Mouse (Mus musculus) CH12.LX (cell line): ENCODE data around the gene Inpp4b. TPM values are rescaled to one million over a fixed set of nuclear protein-coding genes. Genes with fewer than 3 reads are reported as not detected.

Experiments used
- DNase-seq: peaks from one replicate; pipeline ENCODE4 v3.0.0-alpha.2; 2013; ENCODE audit errors: extremely low read depth
- H3K27ac ChIP-seq: 2 replicates; pipeline ENCODE4 v1.5.1; 2012; ENCODE audit warnings: low read depth, mild to moderate bottlenecking, control low read depth, moderate library complexity; ENCODE audit not compliant: insufficient read depth
- H3K27me3 ChIP-seq: replicated peaks from 2 replicates; pipeline ENCODE3; 2012; ENCODE audit warnings: inconsistent platforms
- H3K36me3 ChIP-seq, 2 experiments: replicated peaks in 1 of 2; 2 replicates each; pipeline versions ENCODE3 to v1.6.1; 2012; ENCODE audit warnings: inconsistent platforms in 1 of 2, low read length in 1 of 2, mild to moderate bottlenecking in 1 of 2, mixed read lengths in 1 of 2, moderate library complexity in 1 of 2; ENCODE audit not compliant: control insufficient read depth in 1 of 2, insufficient read depth in 1 of 2
- H3K4me1 ChIP-seq, 2 experiments: 2 replicates each; pipeline ENCODE4 v1.6.1; 2012; ENCODE audit warnings: inconsistent platforms in 1 of 2, moderate library complexity in 1 of 2; ENCODE audit not compliant: insufficient read depth in 2 of 2, control insufficient read depth in 1 of 2
- H3K4me2 ChIP-seq: 2 replicates; pipeline ENCODE4 v1.6.1; 2012; ENCODE audit warnings: low read depth, mild to moderate bottlenecking, control low read depth; ENCODE audit not compliant: poor library complexity, insufficient read depth, severe bottlenecking
- H3K4me3 ChIP-seq, 3 experiments: fragments of 150-350 bp in 1 of 3; sonication (generic) in 1 of 3; replicated peaks in 1 of 3; 2 replicates each; pipeline versions ENCODE3 to v1.5.1; 2011 to 2012; ENCODE audit warnings: low read depth in 2 of 3, low read length in 2 of 3, mild to moderate bottlenecking in 2 of 3, moderate library complexity in 2 of 3, control low read depth in 1 of 3, improper control_type of control experiment in 1 of 3, inconsistent platforms in 1 of 3, mixed read lengths in 1 of 3; ENCODE audit not compliant: poor library complexity in 1 of 3
- H3K79me2 ChIP-seq: replicated peaks from 2 replicates; pipeline ENCODE4 v1.6.1; 2012; ENCODE audit warnings: mild to moderate bottlenecking, moderate library complexity; ENCODE audit not compliant: control insufficient read depth, poor library complexity, insufficient read depth, severe bottlenecking; ENCODE audit errors: extremely low read depth
- H3K9ac ChIP-seq: 2 replicates; pipeline ENCODE4 v1.6.1; 2012; ENCODE audit warnings: low read depth, mild to moderate bottlenecking, control low read depth, moderate library complexity; ENCODE audit not compliant: insufficient read depth
- H3K9me3 ChIP-seq: replicated peaks from 2 replicates; pipeline ENCODE3; 2012; ENCODE audit warnings: low read length, inconsistent platforms, mixed read lengths
- CHD1 ChIP-seq: IDR thresholded peaks from 2 replicates; pipeline ENCODE4 v1.6.1; 2012; ENCODE audit warnings: low read depth, low read length, improper control_type of control experiment, inconsistent platforms
- CTCF ChIP-seq, 2 experiments: IDR thresholded peaks in 1 of 2; conservative IDR thresholded peaks in 1 of 2; 2 replicates each; pipeline ENCODE4 v1.5.1; 2011 to 2012; ENCODE audit warnings: low read depth in 2 of 2, low read length in 2 of 2, improper control_type of control experiment in 1 of 2, inconsistent platforms in 1 of 2, mild to moderate bottlenecking in 1 of 2, moderate library complexity in 1 of 2
- E2F4 ChIP-seq: IDR thresholded peaks from 2 replicates; pipeline ENCODE4 v1.6.1; 2011; ENCODE audit warnings: low read depth, low read length, improper control_type of control experiment; ENCODE audit not compliant: insufficient replicate concordance
- ELF1 ChIP-seq: IDR thresholded peaks from 2 replicates; pipeline ENCODE4 v1.6.1; 2014; ENCODE audit warnings: low read depth, mild to moderate bottlenecking, inconsistent platforms, low read length, improper control_type of control experiment
- JUND ChIP-seq: conservative IDR thresholded peaks from 2 replicates; pipeline ENCODE4 v1.6.1; 2011; ENCODE audit warnings: low read depth, low read length, improper control_type of control experiment
- KAT2A ChIP-seq: IDR thresholded peaks from 2 replicates; pipeline ENCODE4 v1.6.1; 2012; ENCODE audit warnings: low read length, improper control_type of control experiment, inconsistent platforms; ENCODE audit not compliant: insufficient replicate concordance
- MAFK ChIP-seq: IDR thresholded peaks from 2 replicates; pipeline ENCODE4 v1.6.1; 2011; ENCODE audit warnings: low read length, improper control_type of control experiment; ENCODE audit not compliant: insufficient replicate concordance
- MAZ ChIP-seq: IDR thresholded peaks from 2 replicates; pipeline ENCODE4 v1.6.1; 2012; ENCODE audit warnings: low read depth, mild to moderate bottlenecking, inconsistent platforms, low read length, improper control_type of control experiment, moderate library complexity
- NELFE ChIP-seq: IDR thresholded peaks from 2 replicates; pipeline ENCODE4 v1.6.1; 2011; ENCODE audit warnings: low read depth, low read length, improper control_type of control experiment
- NRF1 ChIP-seq: IDR thresholded peaks from 2 replicates; pipeline ENCODE4 v1.6.1; 2014; ENCODE audit warnings: low read depth, mild to moderate bottlenecking, inconsistent platforms, low read length, improper control_type of control experiment, moderate library complexity
- RCOR1 ChIP-seq: conservative IDR thresholded peaks from 2 replicates; pipeline ENCODE4 v1.6.1; 2012; ENCODE audit warnings: low read depth, mild to moderate bottlenecking, inconsistent platforms, low read length, improper control_type of control experiment
- SMC3 ChIP-seq: IDR thresholded peaks from 2 replicates; pipeline ENCODE4 v1.6.1; 2011; ENCODE audit warnings: low read depth, low read length, improper control_type of control experiment
- TCF12 ChIP-seq: IDR thresholded peaks from 2 replicates; pipeline ENCODE4 v1.6.1; 2014; ENCODE audit warnings: low read depth, mild to moderate bottlenecking, inconsistent platforms, low read length, improper control_type of control experiment
- UBTF ChIP-seq: IDR thresholded peaks from 2 replicates; pipeline ENCODE4 v1.6.1; 2012; ENCODE audit warnings: low read depth, mild to moderate bottlenecking, inconsistent platforms, low read length, improper control_type of control experiment, moderate library complexity
- ZKSCAN1 ChIP-seq: IDR thresholded peaks from 2 replicates; pipeline ENCODE4 v1.6.1; 2012; ENCODE audit warnings: low read depth, inconsistent platforms, low read length, improper control_type of control experiment, borderline replicate concordance
- ZMIZ1 ChIP-seq: IDR thresholded peaks from 2 replicates; pipeline ENCODE4 v1.6.1; 2012; ENCODE audit warnings: low read depth, mild to moderate bottlenecking, inconsistent platforms, low read length, improper control_type of control experiment
- dilution Hi-C: fragments of 300-500 bp; cut with MboI; formaldehyde crosslinking; loops from 2 replicates; pipeline ENCODE4 v1.14.3; 2020; ENCODE audit warnings: low sequenced_read_pairs; ENCODE audit not compliant: extremely low pct_unique_long_range_greater_than_20kb, extremely low pct_ligation_motif_present
- in situ Hi-C: fragments of 300-500 bp; cut with MboI; formaldehyde crosslinking; loops from 3 replicates; pipeline ENCODE4 v1.14.3; 2019; ENCODE audit warnings: low sequenced_read_pairs, low pct_ligation_motif_present, low pct_unique_long_range_greater_than_20kb, mixed read lengths
- polyA plus RNA-seq: library from polyadenylated mRNA; unstranded; fragments of >175 nt; gene quantifications from 2 replicates; pipeline ENCODE4 v1.2.1, GENCODE M21; 2012; ENCODE audit warnings: low read depth; ENCODE audit not compliant: insufficient read length
- total RNA-seq, 2 experiments: library from RNA; depleted of rRNA; stranded (reverse); fragments of 300-350 nt in 1 of 2; fragments of >200 nt in 1 of 2; gene quantifications; 2 replicates each; pipeline ENCODE4 v1.2.3; 2012 to 2014

Inpp4b gene
- total and polyA plus RNA-seq, 3 experiments, result 3.0 to 4.9 (median 3.4) TPM

DNA sequence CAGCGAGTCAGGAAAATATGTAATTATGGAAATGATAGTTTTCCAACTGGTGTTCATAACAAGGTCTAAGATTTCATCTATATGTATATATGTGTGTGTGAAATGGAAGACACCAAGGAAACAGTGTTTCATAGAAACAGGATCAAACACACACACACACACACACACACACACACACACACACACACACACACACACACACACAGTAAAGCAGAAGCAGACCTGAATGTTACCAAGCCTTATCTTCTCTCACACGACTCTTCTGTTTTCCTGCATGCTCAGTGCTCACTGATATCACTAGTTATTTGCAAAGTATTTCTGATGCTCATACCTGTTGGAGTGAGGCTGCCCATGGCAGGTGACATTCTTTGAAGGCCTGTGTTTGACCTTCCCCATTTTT, 159.9 kb downstream of the Inpp4b start:
- Histone ChIP-seq H3K9me3 (no peaks in the 10 kb centered on the region), H3K4me1 (no peaks in the 10 kb centered on the region), H3K4me2 (no peak overlapping the region), H3K27me3 (no peaks in the 10 kb centered on the region), H3K9ac (no peak overlapping the region)
- no peak for DNase-seq
- TF ChIP-seq TCF12, result no peak
- no peak for TF ChIP-seq SMC3
- TF ChIP-seq NELFE, result no peak
- no peak for TF ChIP-seq ELF1
- TF ChIP-seq CTCF (conservative IDR thresholded peaks at IDR 0.05 in 1 of 2, IDR thresholded peaks at IDR 0.05 in 1 of 2; ENCODE audit: low read depth in 2 of 2, low read length in 2 of 2), result no peak
- no peak for TF ChIP-seq MAFK
- TF ChIP-seq MAZ, result no peak
- TF ChIP-seq JUND, result no peak
- TF ChIP-seq KAT2A, result no peak
- TF ChIP-seq ZMIZ1, result no peak
- TF ChIP-seq CHD1, result no peak
- TF ChIP-seq, all 38 proteins: peak for 0
- Histone ChIP-seq H3K79me2 (no peaks in the 10 kb centered on the region), H3K27ac (no peak overlapping the region), H3K36me3 (no peaks in the 10 kb centered on the region), H3K4me3 (no peak overlapping the region)
- dilution Hi-C loops, result no loop called here
- in situ Hi-C loops, result no loop called here

DNA sequence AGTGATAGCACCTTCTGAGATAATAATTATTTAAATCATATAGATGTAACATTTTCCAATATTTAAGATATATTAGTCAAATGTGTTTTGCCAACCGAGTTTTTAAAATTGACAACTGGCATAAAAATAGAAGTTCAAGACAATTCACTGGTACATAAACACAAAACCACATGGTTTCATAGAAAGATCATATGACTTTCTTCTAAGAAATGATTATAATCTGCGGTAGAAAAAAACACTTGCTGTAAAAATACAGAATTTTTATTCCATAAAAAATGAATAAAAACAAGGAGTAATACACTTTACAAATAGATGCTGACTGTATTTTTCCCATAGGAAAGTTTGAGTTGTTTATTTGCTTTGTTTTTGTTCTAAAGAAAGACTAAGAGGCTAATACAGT, 160.6 kb downstream of the Inpp4b start:
- no peaks in the 10 kb centered on the region for H3K79me2 ChIP-seq
- no peak overlapping the region for H3K27ac ChIP-seq
- dilution Hi-C loops (no loop called here), in situ Hi-C loops (no loop called here)
- TF ChIP-seq UBTF (no peak), NRF1 (no peak), E2F4 (no peak), ZKSCAN1 (no peak), ZMIZ1 (no peak), RCOR1 (no peak), KAT2A (no peak)
- no peaks in the 10 kb centered on the region for H3K4me1 ChIP-seq
- H3K9ac ChIP-seq, result no peak overlapping the region
- H3K4me2 ChIP-seq, result no peak overlapping the region
- no peaks in the 10 kb centered on the region for H3K9me3 ChIP-seq
- DNase-seq, result no peak
- H3K36me3 ChIP-seq, result no peaks in the 10 kb centered on the region
- no peak overlapping the region for H3K4me3 ChIP-seq
- no peaks in the 10 kb centered on the region for H3K27me3 ChIP-seq
